Mouse (Mus musculus): ENCODE results near the gene Lzts2. TPM values are rescaled to one million over a fixed set of nuclear protein-coding genes. Genes with fewer than 3 reads are reported as not detected.
A peak's percentile ranks its signal among the peaks of the same experiment; 100 is the strongest.

Gene Lzts2
- polyA plus RNA-seq, 1 experiment from 2014 or later = 38.0 TPM

GRCm38 (mm10) chr19:45007425-45008191, 6.6 kb upstream of the Lzts2 start:
- 72% methylated on average over 20 of the region's 20 CpGs for WGBS
- H3K9me3 ChIP-seq (replicated peaks; ENCODE audit: control insufficient read depth, low read length) = no peaks in the 10 kb centered on the region
- H3K9ac ChIP-seq (ENCODE audit: low read length) = peak overlapping the region; percentile 85
- peaks cover 25% of the 10 kb centered on the region for H3K36me3 ChIP-seq (ENCODE audit: control insufficient read depth, insufficient read depth)
- H3K4me1 ChIP-seq (ENCODE audit: control insufficient read depth, insufficient read depth, low read length) = peaks cover 24% of the 10 kb centered on the region
- ATAC-seq (replicated peaks; ENCODE audit: extremely low read depth, insufficient read depth, low FRiP score) = no peak
- no peaks in the 10 kb centered on the region for H3K27me3 ChIP-seq (ENCODE audit: control insufficient read depth, insufficient read depth, low read length)
- H3K4me3 ChIP-seq (ENCODE audit: low read length) = peak overlapping the region; percentile 88
- H3K4me2 ChIP-seq (ENCODE audit: low read depth, low read length) = peak overlapping the region; percentile 81
- peak overlapping the region; percentile 89 for H3K27ac ChIP-seq (ENCODE audit: low read length)

DNA sequence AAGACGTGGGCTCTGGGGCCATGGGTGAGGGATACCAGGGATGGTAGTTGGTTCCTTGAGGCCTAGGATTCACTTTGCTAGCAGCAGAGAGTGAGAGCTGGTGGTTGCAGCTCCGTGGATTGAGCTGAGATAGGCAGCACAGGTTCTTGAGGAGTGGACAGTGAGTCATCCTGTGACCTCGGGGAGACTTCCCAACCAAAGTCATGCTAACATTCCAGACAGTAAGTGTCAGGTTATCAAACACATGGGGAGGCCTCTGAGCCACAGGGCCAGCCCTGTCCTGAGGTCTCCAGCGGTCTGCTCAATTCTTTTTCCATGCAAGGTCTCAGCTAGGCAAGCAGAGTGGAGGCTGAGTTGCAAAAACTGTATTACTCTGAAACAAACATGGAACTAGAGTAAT, 3.6 kb upstream of the Lzts2 start:
- ATAC-seq (replicated peaks; ENCODE audit: extremely low read depth, insufficient read depth, low FRiP score) = no peak
- Histone ChIP-seq H3K4me2 (ENCODE audit: low read depth, low read length) (no peak overlapping the region), H3K27me3 (ENCODE audit: control insufficient read depth, insufficient read depth, low read length) (no peaks in the 10 kb centered on the region), H3K9ac (ENCODE audit: low read length) (no peak overlapping the region), H3K9me3 (replicated peaks; ENCODE audit: control insufficient read depth, low read length) (no peaks in the 10 kb centered on the region), H3K36me3 (ENCODE audit: control insufficient read depth, insufficient read depth) (peaks cover 15% of the 10 kb centered on the region), H3K4me1 (ENCODE audit: control insufficient read depth, insufficient read depth, low read length) (peaks cover 37% of the 10 kb centered on the region), H3K4me3 (ENCODE audit: low read length) (no peak overlapping the region), H3K27ac (ENCODE audit: low read length) (no peak overlapping the region)
- 79% methylated on average over 4 of the region's 4 CpGs for WGBS

DNA sequence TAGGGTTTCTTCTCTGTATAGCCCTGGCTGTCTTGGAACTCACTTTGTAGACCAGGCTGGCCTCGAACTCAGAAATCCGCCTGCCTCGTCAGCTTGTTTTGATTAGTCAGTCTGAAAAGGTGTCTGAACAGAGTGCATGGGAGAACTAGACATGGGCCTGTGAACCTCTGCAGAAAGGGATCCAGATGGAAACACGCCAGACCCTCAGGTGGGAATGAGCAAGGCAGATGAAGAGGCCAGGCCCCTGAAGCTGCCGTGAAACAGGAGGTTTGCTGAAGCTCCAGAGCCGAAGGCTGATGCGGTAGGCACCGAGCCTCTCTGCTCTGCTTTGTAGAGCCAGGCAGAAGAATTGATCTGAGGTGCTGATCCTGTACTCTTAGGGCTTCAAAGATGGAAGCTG, 2.0 kb upstream of the Lzts2 start:
- Histone ChIP-seq H3K36me3 (ENCODE audit: control insufficient read depth, insufficient read depth) (peaks cover 15% of the 10 kb centered on the region), H3K27me3 (ENCODE audit: control insufficient read depth, insufficient read depth, low read length) (no peaks in the 10 kb centered on the region), H3K27ac (ENCODE audit: low read length) (no peak overlapping the region), H3K4me2 (ENCODE audit: low read depth, low read length) (no peak overlapping the region), H3K9ac (ENCODE audit: low read length) (no peak overlapping the region), H3K4me3 (ENCODE audit: low read length) (no peak overlapping the region), H3K4me1 (ENCODE audit: control insufficient read depth, insufficient read depth, low read length) (peaks cover 39% of the 10 kb centered on the region), H3K9me3 (replicated peaks; ENCODE audit: control insufficient read depth, low read length) (no peaks in the 10 kb centered on the region)
- ATAC-seq (replicated peaks; ENCODE audit: extremely low read depth, insufficient read depth, low FRiP score) = no peak
- 85% methylated on average over 8 of the region's 8 CpGs for WGBS

DNA sequence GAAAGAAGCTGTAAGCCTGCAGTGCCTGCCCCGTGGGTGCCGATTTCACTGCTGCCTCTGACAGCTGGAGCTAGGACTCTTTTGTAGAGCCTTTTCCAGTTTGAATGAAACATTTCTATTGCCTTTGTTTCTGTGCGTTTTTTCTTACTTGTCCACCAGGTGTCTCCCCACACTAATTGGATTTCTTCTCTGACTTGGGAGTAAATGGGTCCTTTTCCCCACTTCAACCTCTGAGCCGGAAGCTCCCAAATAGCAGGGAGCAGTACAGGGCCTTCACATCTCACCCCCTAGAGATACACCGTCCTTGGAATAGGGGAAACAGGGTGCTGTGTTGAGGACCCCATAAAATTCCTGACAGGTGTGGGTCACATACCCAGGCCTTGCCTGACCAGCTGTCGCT, 1.6 kb upstream of the Lzts2 start:
- H3K27me3 ChIP-seq (ENCODE audit: control insufficient read depth, insufficient read depth, low read length) = no peaks in the 10 kb centered on the region
- H3K4me3 ChIP-seq (ENCODE audit: low read length) = no peak overlapping the region
- WGBS = 37% methylated on average over 6 of the region's 6 CpGs
- no peak overlapping the region for H3K27ac ChIP-seq (ENCODE audit: low read length)
- no peaks in the 10 kb centered on the region for H3K9me3 ChIP-seq (replicated peaks; ENCODE audit: control insufficient read depth, low read length)
- peaks cover 15% of the 10 kb centered on the region for H3K36me3 ChIP-seq (ENCODE audit: control insufficient read depth, insufficient read depth)
- H3K9ac ChIP-seq (ENCODE audit: low read length) = peak overlapping the region; percentile 18; the same call in 1 of the 2 replicates
- no peak overlapping the region for H3K4me2 ChIP-seq (ENCODE audit: low read depth, low read length)
- ATAC-seq (replicated peaks; ENCODE audit: extremely low read depth, insufficient read depth, low FRiP score) = no peak
- H3K4me1 ChIP-seq (ENCODE audit: control insufficient read depth, insufficient read depth, low read length) = peaks cover 35% of the 10 kb centered on the region

DNA sequence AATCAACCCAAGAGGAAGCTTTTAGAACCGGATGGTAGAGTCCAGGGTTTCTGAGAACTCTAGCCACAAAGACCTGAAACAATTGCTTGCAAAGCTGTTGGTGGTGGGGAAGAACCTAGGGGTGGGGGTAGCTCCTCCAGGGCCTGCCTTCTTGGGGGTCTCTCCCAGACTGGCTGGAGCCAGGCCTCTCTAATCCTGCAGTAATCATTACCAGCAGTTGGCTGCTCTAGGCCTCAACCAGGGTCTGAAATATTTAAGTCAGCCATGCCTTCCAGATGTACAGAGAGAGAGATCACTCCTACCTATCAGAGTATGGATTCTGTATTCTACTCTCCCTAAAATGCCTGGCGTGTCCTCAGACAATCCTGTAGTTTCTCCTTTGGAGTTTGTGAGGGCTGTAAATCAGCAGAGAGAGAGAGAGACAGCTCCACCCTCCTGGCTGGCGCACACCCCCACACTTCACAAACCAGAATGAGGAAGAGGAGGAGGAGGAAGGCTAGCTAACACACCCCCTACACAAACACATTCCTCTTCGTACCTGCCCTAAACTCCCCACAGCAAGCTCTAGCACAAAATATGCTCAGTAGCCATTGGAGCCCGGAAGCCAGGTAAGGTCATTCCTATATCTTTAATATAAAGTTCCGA, 511 bp upstream of the Lzts2 start:
- Histone ChIP-seq H3K27me3 (ENCODE audit: control insufficient read depth, insufficient read depth, low read length) (no peaks in the 10 kb centered on the region), H3K9ac (ENCODE audit: low read length) (peak overlapping the region; percentile 95), H3K27ac (ENCODE audit: low read length) (peak overlapping the region; percentile 100), H3K4me1 (ENCODE audit: control insufficient read depth, insufficient read depth, low read length) (peaks cover 26% of the 10 kb centered on the region), H3K4me2 (ENCODE audit: low read depth, low read length) (no peak overlapping the region), H3K4me3 (ENCODE audit: low read length) (no peak overlapping the region), H3K9me3 (replicated peaks; ENCODE audit: control insufficient read depth, low read length) (no peaks in the 10 kb centered on the region), H3K36me3 (ENCODE audit: control insufficient read depth, insufficient read depth) (peaks cover 15% of the 10 kb centered on the region)
- no peak for ATAC-seq (replicated peaks; ENCODE audit: extremely low read depth, insufficient read depth, low FRiP score)
- WGBS = 57% methylated on average over 6 of the region's 6 CpGs

- H3K4me2 ChIP-seq (ENCODE audit: low read depth, low read length) = peak overlapping the region; percentile 96
- peak overlapping the region; percentile 100 for H3K27ac ChIP-seq (ENCODE audit: low read length)
- no peaks in the 10 kb centered on the region for H3K9me3 ChIP-seq (replicated peaks; ENCODE audit: control insufficient read depth, low read length)
- no peaks in the 10 kb centered on the region for H3K27me3 ChIP-seq (ENCODE audit: control insufficient read depth, insufficient read depth, low read length)
- H3K9ac ChIP-seq (ENCODE audit: low read length) = peak overlapping the region; percentile 95
- peaks cover 38% of the 10 kb centered on the region for H3K4me1 ChIP-seq (ENCODE audit: control insufficient read depth, insufficient read depth, low read length)
- H3K4me3 ChIP-seq (ENCODE audit: low read length) = peak overlapping the region; percentile 79
- WGBS = under 1% methylated on average over 24 of the region's 25 CpGs
- ATAC-seq (replicated peaks; ENCODE audit: extremely low read depth, insufficient read depth, low FRiP score) = peak; percentile 7; the same call in 1 of the 2 replicates
- peaks cover 12% of the 10 kb centered on the region for H3K36me3 ChIP-seq (ENCODE audit: control insufficient read depth, insufficient read depth)
Observed at GRCm38 (mm10) chr19:45014981-45015402, 778 bp downstream of the Lzts2 start.

- peak overlapping the region; percentile 79 for H3K4me3 ChIP-seq (ENCODE audit: low read length)
- no peaks in the 10 kb centered on the region for H3K9me3 ChIP-seq (replicated peaks; ENCODE audit: control insufficient read depth, low read length)
- under 1% methylated on average over 34 of the region's 34 CpGs for WGBS
- peaks cover 45% of the 10 kb centered on the region for H3K4me1 ChIP-seq (ENCODE audit: control insufficient read depth, insufficient read depth, low read length)
- H3K9ac ChIP-seq (ENCODE audit: low read length) = peak overlapping the region; percentile 95
- H3K27ac ChIP-seq (ENCODE audit: low read length) = peak overlapping the region; percentile 100
- peaks cover 5% of the 10 kb centered on the region for H3K36me3 ChIP-seq (ENCODE audit: control insufficient read depth, insufficient read depth)
- H3K4me2 ChIP-seq (ENCODE audit: low read depth, low read length) = peak overlapping the region; percentile 96
- no peak; the same call in 1 of the 2 replicates for ATAC-seq (replicated peaks; ENCODE audit: extremely low read depth, insufficient read depth, low FRiP score)
- no peaks in the 10 kb centered on the region for H3K27me3 ChIP-seq (ENCODE audit: control insufficient read depth, insufficient read depth, low read length)
Observed at GRCm38 (mm10) chr19:45015518-45016281, 1.5 kb downstream of the Lzts2 start.

GRCm38 (mm10) chr19:45016341-45017215, 2.4 kb downstream of the Lzts2 start:
- Histone ChIP-seq H3K36me3 (ENCODE audit: control insufficient read depth, insufficient read depth) (peaks cover 6% of the 10 kb centered on the region), H3K27me3 (ENCODE audit: control insufficient read depth, insufficient read depth, low read length) (no peaks in the 10 kb centered on the region), H3K4me1 (ENCODE audit: control insufficient read depth, insufficient read depth, low read length) (peaks cover 53% of the 10 kb centered on the region), H3K9me3 (replicated peaks; ENCODE audit: control insufficient read depth, low read length) (no peaks in the 10 kb centered on the region), H3K9ac (ENCODE audit: low read length) (peak overlapping the region; percentile 95), H3K27ac (ENCODE audit: low read length) (peak overlapping the region; percentile 100), H3K4me3 (ENCODE audit: low read length) (peak overlapping the region; percentile 79), H3K4me2 (ENCODE audit: low read depth, low read length) (peak overlapping the region; percentile 96)
- WGBS = under 1% methylated on average over 16 of the region's 18 CpGs
- ATAC-seq (replicated peaks; ENCODE audit: extremely low read depth, insufficient read depth, low FRiP score) = peak; percentile 30
